Mouse (Mus musculus) liver, embryonic 14.5 days (tissue): ENCODE measurements around the gene Apom.

Experiments
- CTCF ChIP-seq: IDR thresholded peaks from 2 replicates; pipeline ENCODE4 v1.5.1; 2016; ENCODE audit warnings: antibody characterized with exemption, low read depth, control low read depth
- EP300 ChIP-seq: IDR thresholded peaks from 2 replicates; pipeline ENCODE4 v1.6.1; 2016; ENCODE audit warnings: antibody characterized with exemption, low read depth

GRCm38 (mm10) chr17:35134801-35135590, 3.1 kb upstream of the Apom start, which contains the start of gene Bag6:
- TF ChIP-seq EP300 = peak; percentile 73
- TF ChIP-seq CTCF = no peak
